Mouse (Mus musculus): ENCODE measurements around the gene Pcnx2.

DNA sequence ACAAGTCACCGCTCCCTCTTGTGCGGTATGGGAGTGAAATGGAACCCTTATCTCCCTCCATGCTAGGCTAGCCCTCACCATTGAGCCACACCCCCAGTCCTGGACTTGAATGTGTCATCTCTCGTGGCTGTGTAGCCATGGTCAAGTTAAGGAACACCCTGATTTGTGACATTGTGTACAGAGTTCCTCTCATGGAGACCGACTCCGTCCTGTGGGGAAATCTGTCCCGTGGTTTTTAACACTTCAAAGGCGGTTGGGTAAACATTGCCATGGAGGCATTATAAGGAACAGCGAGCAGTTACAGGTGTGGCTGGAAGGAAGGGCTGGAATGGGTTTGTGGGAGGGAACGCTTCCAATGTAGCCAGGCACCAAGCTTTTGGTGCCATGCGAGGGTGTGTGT is 18.9 kb upstream of the Pcnx2 start:
- TF ChIP-seq CTCF (IDR thresholded peaks at IDR 0.05; ENCODE audit: borderline replicate concordance, extremely low read depth, insufficient read depth, insufficient read length) (no peak), POLR2A (IDR thresholded peaks at IDR 0.05; ENCODE audit: borderline replicate concordance, extremely low read depth, insufficient read depth, insufficient read length, poor library complexity, severe bottlenecking) (no peak)
